Mouse (Mus musculus) Patski (cell line): Measurements from ENCODE around the gene Syt12. TPM values are rescaled to one million over a fixed set of nuclear protein-coding genes. Genes with fewer than 3 reads are reported as not detected.

Experiments used
- ATAC-seq: fragments of 100-300 bp; one replicate; pipeline ENCODE4 v1.8.0; 2021
- CTCF ChIA-PET: fragments of 350-600 bp; sonication (Branson Sonifier 250); formaldehyde crosslinking; loops from one replicate; lab custom pipeline; 2022; ENCODE audit warnings: inconsistent platforms; lab: Charles Lee
- POLR2A ChIA-PET: fragments of 350-600 bp; sonication (Branson Sonifier 250); formaldehyde crosslinking; loops from one replicate; lab custom pipeline; 2022; ENCODE audit warnings: antibody characterized with exemption, inconsistent platforms; lab: Charles Lee
- DNase-seq: peaks from one replicate; pipeline ENCODE4 v3.0.0-alpha.2; 2011; ENCODE audit warnings: low read depth, low spot score
- H3K27me3 ChIP-seq: fragments of 371-371 bp; one replicate; pipeline ENCODE4 v1.5.1; 2021
- CTCF ChIP-seq: fragments of 100-300 bp; IDR thresholded peaks from one replicate; pipeline ENCODE4 v1.5.1; 2021
- in situ Hi-C: fragments of 300-500 bp; cut with MboI; formaldehyde crosslinking; loops from 3 replicates; pipeline ENCODE4 v1.11.1; 2018; ENCODE audit warnings: low pct_unique_long_range_greater_than_20kb, mixed read lengths
- polyA plus RNA-seq: library from polyadenylated mRNA; unstranded; gene quantifications from one replicate; pipeline ENCODE4 v1.2.3, GENCODE M21; 2021

Gene Syt12
- polyA plus RNA-seq, 1 experiment from 2014 or later = 25.2 TPM

GRCm38 (mm10) chr19:4492526-4493296 is 15.5 kb upstream of the Syt12 start:
- peak; percentile 77 for ATAC-seq
- TF ChIP-seq CTCF = no peak
- POLR2A ChIA-PET = interaction anchor here (0.6 to 1.3 kb wide), 5 partner anchors 15 to 469 kb away, joined by 3 to 5 read pairs (median 4); partner anchors contain the start of genes Mrpl11 and Rhod
- in situ Hi-C loops = no loop called here
- no peaks in the 10 kb centered on the region for H3K27me3 ChIP-seq
- CTCF ChIA-PET = interaction anchor here (0.6 to 5.0 kb wide), 10 partner anchors 13 to 244 kb away, joined by 3 to 26 read pairs (median 4); partner anchors contain the start of gene Pcx
- peak; percentile 97 for DNase-seq

GRCm38 (mm10) chr19:4491080-4491695 is 13.9 kb upstream of the Syt12 start:
- no peaks in the 10 kb centered on the region for H3K27me3 ChIP-seq
- POLR2A ChIA-PET = no interaction called here
- ATAC-seq (no peak), DNase-seq (no peak)
- in situ Hi-C loops = no loop called here
- no peak for TF ChIP-seq CTCF
- CTCF ChIA-PET = interaction anchor here (1.5 to 5.0 kb wide), 7 partner anchors 12 to 49 kb away, joined by 3 to 26 read pairs (median 10); partner anchors contain the start of gene Pcx

- DNase-seq (no peak), ATAC-seq (no peak)
- ChIA-PET CTCF (no interaction called here), POLR2A (interaction anchor here (0.7 kb wide), 1 partner anchor 189 kb away, joined by 3 read pairs; no protein-coding TSS in a partner anchor)
- no peak for TF ChIP-seq CTCF
- in situ Hi-C loops = no loop called here
- H3K27me3 ChIP-seq = no peaks in the 10 kb centered on the region
These were observed 10.6 kb upstream of the Syt12 start for GRCm38 (mm10) chr19:4487877-4488276.

GRCm38 (mm10) chr19:4485006-4485405 is 7.8 kb upstream of the Syt12 start:
- no peak for DNase-seq
- no peak for TF ChIP-seq CTCF
- POLR2A ChIA-PET = no interaction called here
- no peaks in the 10 kb centered on the region for H3K27me3 ChIP-seq
- in situ Hi-C loops = no loop called here
- CTCF ChIA-PET = no interaction called here
- ATAC-seq = no peak

- no peak for DNase-seq
- in situ Hi-C loops = no loop called here
- no peak for ATAC-seq
These were observed 5.0 kb upstream of the Syt12 start for GRCm38 (mm10) chr19:4482111-4482859.

GRCm38 (mm10) chr19:4481326-4481725 is 4.1 kb upstream of the Syt12 start:
- POLR2A ChIA-PET = interaction anchor here (0.8 kb wide), 1 partner anchor 16 kb away, joined by 3 read pairs; no protein-coding TSS in a partner anchor
- TF ChIP-seq CTCF = no peak
- H3K27me3 ChIP-seq = no peaks in the 10 kb centered on the region
- ATAC-seq = no peak
- in situ Hi-C loops = no loop called here
- no peak for DNase-seq
- CTCF ChIA-PET = no interaction called here

More at GRCm38 (mm10) chr19:4482111-4482859, 5.0 kb upstream of the Syt12 start:
- H3K27me3 ChIP-seq = no peaks in the 10 kb centered on the region
- TF ChIP-seq CTCF = no peak
- POLR2A ChIA-PET = no interaction called here
- CTCF ChIA-PET = no interaction called here

GRCm38 (mm10) chr19:4480041-4480440 is 2.8 kb upstream of the Syt12 start:
- H3K27me3 ChIP-seq = no peaks in the 10 kb centered on the region
- in situ Hi-C loops = no loop called here
- ChIA-PET POLR2A (no interaction called here), CTCF (interaction anchor here (0.8 to 3.3 kb wide), 3 partner anchors 12 to 25 kb away, joined by 3 to 26 read pairs (median 6); no protein-coding TSS in a partner anchor)
- no peak for TF ChIP-seq CTCF
- no peak for ATAC-seq
- DNase-seq = no peak

- ChIA-PET POLR2A (interaction anchor here (0.9 to 1.3 kb wide), 3 partner anchors 11 to 37 kb away, joined by 3 to 5 read pairs (median 4); no protein-coding TSS in a partner anchor), CTCF (interaction anchor here (0.7 to 3.3 kb wide), 4 partner anchors 13 to 45 kb away, joined by 4 to 26 read pairs (median 4); no protein-coding TSS in a partner anchor)
- DNase-seq = no peak
- peak; percentile 68 for TF ChIP-seq CTCF
- in situ Hi-C loops = no loop called here
- H3K27me3 ChIP-seq = no peaks in the 10 kb centered on the region
- ATAC-seq = peak; percentile 28
These were observed 906 bp upstream of the Syt12 start for GRCm38 (mm10) chr19:4478190-4478516.

- ATAC-seq (peak; percentile 8), DNase-seq (no peak)
- no peaks in the 10 kb centered on the region for H3K27me3 ChIP-seq
- in situ Hi-C loops = no loop called here
- CTCF ChIA-PET = interaction anchor here (1.4 to 2.3 kb wide), 2 partner anchors 20 to 44 kb away, joined by 3 to 9 read pairs; no protein-coding TSS in a partner anchor
- peak; percentile 49 for TF ChIP-seq CTCF
- POLR2A ChIA-PET = no interaction called here
These were observed 518 bp downstream of the Syt12 start for GRCm38 (mm10) chr19:4476601-4477257.
